ENCODE assay signal across 8 mouse cellular contexts in the genomic region with DNA sequence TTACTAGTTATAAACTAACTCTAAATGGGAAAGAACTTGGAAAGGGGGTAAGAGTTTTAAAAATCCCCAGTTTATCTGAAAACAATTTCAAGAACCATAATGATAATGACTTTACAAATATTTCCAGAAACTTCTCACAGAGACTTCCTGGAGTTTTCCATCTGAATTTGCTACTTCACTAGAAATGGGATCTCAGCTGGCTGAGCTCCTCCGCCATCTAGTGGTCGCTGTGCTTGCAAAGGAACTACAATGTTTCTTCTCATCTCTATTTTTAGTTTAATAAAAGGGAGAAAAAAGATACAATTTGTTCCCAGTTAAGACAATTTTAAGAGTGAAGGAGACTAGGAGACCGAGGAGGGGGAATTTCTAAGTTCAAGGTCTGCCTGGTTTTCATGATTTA. TPM values are rescaled to one million over a fixed set of nuclear protein-coding genes. Genes with fewer than 3 reads are reported as not detected.
A peak's percentile ranks its signal among the peaks of the same experiment; 100 is the strongest.
DNase-seq lines count a peak whose midpoint lies in the region; ATAC-seq lines count a peak whose summit lies in the region.

No protein-coding gene starts in this region.

- peak; percentile 73 for DNase-seq in forebrain, embryonic 11.5 days (ENCODE audit: low spot score)
- DNase-seq in ovary, postnatal 36 days (ENCODE audit: low spot score) = peak; percentile 55
- DNase-seq in ovary, adult 18-20 months (ENCODE audit: low spot score) = no peak
- peak; percentile 77 to 86 for DNase-seq in kidney, postnatal 25 days
- peak; percentile 85 for DNase-seq in lung, postnatal 36 days
- peak; percentile 33 to 43 for DNase-seq in thymus, postnatal 36 days

- no peaks in the 10 kb centered on the region for H3K27me3 ChIP-seq in forebrain, embryonic 11.5 days (ENCODE audit: control insufficient read depth, insufficient read depth, low read length)
- no peaks in the 10 kb centered on the region for H3K27me3 ChIP-seq in forebrain, embryonic 12.5 days

- no peaks in the 10 kb centered on the region for H3K4me1 ChIP-seq in forebrain, embryonic 11.5 days (replicated peaks; ENCODE audit: control insufficient read depth, insufficient read depth, low read length)
- no peaks in the 10 kb centered on the region for H3K4me1 ChIP-seq in forebrain, embryonic 12.5 days

- H3K4me2 ChIP-seq in forebrain, embryonic 11.5 days (ENCODE audit: low read depth, low read length, severe bottlenecking) = no peak overlapping the region
- no peak overlapping the region for H3K4me2 ChIP-seq in forebrain, embryonic 12.5 days

- WGBS in forebrain, embryonic 11.5 days = 24% methylated on average over 3 of the region's 3 CpGs
- 28% methylated on average over 3 of the region's 3 CpGs for WGBS in forebrain, embryonic 12.5 days

- H3K27ac ChIP-seq in forebrain, embryonic 11.5 days (ENCODE audit: low read depth, low read length) = no peak overlapping the region
- H3K27ac ChIP-seq in forebrain, embryonic 12.5 days = no peak overlapping the region

- H3K36me3 ChIP-seq in forebrain, embryonic 11.5 days (ENCODE audit: control insufficient read depth, insufficient read depth, low read length) = peaks cover 2% of the 10 kb centered on the region; the same call in 1 of the 2 replicates
- H3K36me3 ChIP-seq in forebrain, embryonic 12.5 days (replicated peaks) = peaks cover 83% of the 10 kb centered on the region

- no peak for ATAC-seq in forebrain, embryonic 11.5 days (replicated peaks; ENCODE audit: low FRiP score)
- no peak for ATAC-seq in forebrain, embryonic 12.5 days (ENCODE audit: low FRiP score)
- peak; percentile 69 for ATAC-seq in common myeloid progenitor, adult 5-6 weeks (replicated peaks; ENCODE audit: low read depth, poor library complexity, severe bottlenecking)

- no peak overlapping the region for H3K9ac ChIP-seq in forebrain, embryonic 11.5 days (ENCODE audit: low read length)
- no peak overlapping the region for H3K9ac ChIP-seq in forebrain, embryonic 12.5 days

- no peak overlapping the region for H3K4me3 ChIP-seq in forebrain, embryonic 11.5 days (ENCODE audit: low read depth, low read length)
- H3K4me3 ChIP-seq in forebrain, embryonic 12.5 days (replicated peaks) = no peak overlapping the region

- no peaks in the 10 kb centered on the region for H3K9me3 ChIP-seq in forebrain, embryonic 11.5 days (ENCODE audit: control insufficient read depth, low read length)
- no peaks in the 10 kb centered on the region for H3K9me3 ChIP-seq in forebrain, embryonic 12.5 days

RNA-seq across cellular contexts. Expression of a gene that starts 13.4 kb away (rescaled TPM):
- 7.5 and 7.6 TPM in 2 replicates for polyA plus RNA-seq in forebrain, embryonic 11.5 days (2014; fragmentation: Nextera tagmentation; extraction: Ambion mirVana)
- polyA plus RNA-seq in forebrain, embryonic 12.5 days (2016; fragmentation: Nextera tagmentation; extraction: Ambion mirVana) = 5.7 and 6.2 TPM in 2 replicates
- 270 and 285 TPM in 2 replicates for total RNA-seq in common myeloid progenitor, adult 5-6 weeks (2017)

RNA-seq across cellular contexts. Expression of a gene that starts 13.7 kb away (rescaled TPM):
- 58.4 and 58.6 TPM in 2 replicates for polyA plus RNA-seq in forebrain, embryonic 11.5 days (2014; fragmentation: Nextera tagmentation; extraction: Ambion mirVana)
- 55.9 and 56.7 TPM in 2 replicates for polyA plus RNA-seq in forebrain, embryonic 12.5 days (2016; fragmentation: Nextera tagmentation; extraction: Ambion mirVana)
- total RNA-seq in common myeloid progenitor, adult 5-6 weeks (2017) = 81.4 and 84.9 TPM in 2 replicates

RNA-seq across cellular contexts. Expression of a gene that starts 16.0 kb away (rescaled TPM):
- 7.9 and 8.1 TPM in 2 replicates for polyA plus RNA-seq in forebrain, embryonic 11.5 days (2014; fragmentation: Nextera tagmentation; extraction: Ambion mirVana)
- polyA plus RNA-seq in forebrain, embryonic 12.5 days (2016; fragmentation: Nextera tagmentation; extraction: Ambion mirVana) = 6.1 and 6.2 TPM in 2 replicates
- total RNA-seq in common myeloid progenitor, adult 5-6 weeks (2017) = 2.9 and 7.1 TPM in 2 replicates

RNA-seq across cellular contexts. Expression of a gene that starts 41.3 kb away (rescaled TPM):
- 19.7 and 21.3 TPM in 2 replicates for polyA plus RNA-seq in forebrain, embryonic 11.5 days (2014; fragmentation: Nextera tagmentation; extraction: Ambion mirVana)
- polyA plus RNA-seq in forebrain, embryonic 12.5 days (2016; fragmentation: Nextera tagmentation; extraction: Ambion mirVana) = 22.4 and 23.4 TPM in 2 replicates
- total RNA-seq in common myeloid progenitor, adult 5-6 weeks (2017) = 13.9 and 15.3 TPM in 2 replicates
